ENCODE assay signal across 9 mouse cellular contexts in genomic region chr19:33366661-33367060, GRCm38 (mm10). TPM values are rescaled to one million over a fixed set of nuclear protein-coding genes. Genes with fewer than 3 reads are reported as not detected.
DNase-seq lines count a peak whose midpoint lies in the region; ATAC-seq lines count a peak whose summit lies in the region.
"Had no signal": no experiment of that assay in that cellular context is flagged by ENCODE, and none has a peak within 500 bp of the region (broad histone marks: within the 10 kb centered on the region; RNA-seq: fewer than 3 reads in every experiment).

No protein-coding gene starts in this region.

- no peak overlapping the region for H3K9ac ChIP-seq in forebrain, embryonic 16.5 days (replicated peaks; ENCODE audit: low read depth, low read length)
- no peak overlapping the region for H3K9ac ChIP-seq in midbrain, embryonic 12.5 days (replicated peaks)

- no peaks in the 10 kb centered on the region for H3K9me3 ChIP-seq in forebrain, embryonic 16.5 days (ENCODE audit: control insufficient read depth, low read length)
- no peaks in the 10 kb centered on the region for H3K9me3 ChIP-seq in midbrain, embryonic 12.5 days

- H3K4me3 ChIP-seq in forebrain, embryonic 16.5 days (replicated peaks; ENCODE audit: low read length): no peak overlapping the region
- no peak overlapping the region for H3K4me3 ChIP-seq in midbrain, embryonic 12.5 days
- H3K4me3 ChIP-seq: myocyte had no signal

- no peak overlapping the region for H3K27ac ChIP-seq in forebrain, embryonic 16.5 days (ENCODE audit: low read length)
- H3K27ac ChIP-seq in midbrain, embryonic 12.5 days (replicated peaks): no peak overlapping the region

- no peak overlapping the region for H3K4me2 ChIP-seq in forebrain, embryonic 16.5 days (ENCODE audit: low read length)
- H3K4me2 ChIP-seq in midbrain, embryonic 12.5 days (replicated peaks): no peak overlapping the region

- DNase-seq in heart, adult 11 months: peak; percentile 55
- DNase-seq in heart, postnatal 25 days (ENCODE audit: low spot score): no peak
- DNase-seq in cerebellum, adult 11-12 months: peak; percentile 34
- peak; percentile 42 for DNase-seq in hindlimb bud, embryonic 11.5 days (ENCODE audit: extremely low spot score, low read depth, low spot score)
- peak; percentile 72 to 84 for DNase-seq in left cerebral cortex, adult 18-20 months (ENCODE audit: low spot score in 2 of 2)
- peak; percentile 39 for DNase-seq in skeletal muscle tissue, adult 2 months (ENCODE audit: low read depth, low spot score)

- no peaks in the 10 kb centered on the region for H3K4me1 ChIP-seq in forebrain, embryonic 16.5 days (replicated peaks; ENCODE audit: control insufficient read depth, insufficient read depth, low read length)
- H3K4me1 ChIP-seq in midbrain, embryonic 12.5 days: no peaks in the 10 kb centered on the region

- H3K27me3 ChIP-seq in forebrain, embryonic 16.5 days (replicated peaks; ENCODE audit: control insufficient read depth, insufficient read depth, low read length): no peaks in the 10 kb centered on the region
- no peaks in the 10 kb centered on the region for H3K27me3 ChIP-seq in midbrain, embryonic 12.5 days

- no peaks in the 10 kb centered on the region for H3K36me3 ChIP-seq in forebrain, embryonic 16.5 days (ENCODE audit: control insufficient read depth, insufficient read depth)
- H3K36me3 ChIP-seq in midbrain, embryonic 12.5 days: no peaks in the 10 kb centered on the region

- ATAC-seq in forebrain, embryonic 16.5 days: peak; percentile 93
- ATAC-seq in midbrain, embryonic 12.5 days (ENCODE audit: low FRiP score, low read depth): peak; percentile 89

- WGBS in forebrain, embryonic 16.5 days: 6% methylated on average over 3 of the region's 3 CpGs
- WGBS in midbrain, embryonic 12.5 days: 19% methylated on average over 3 of the region's 3 CpGs

- intact Hi-C loops in heart, postnatal 25 days (cut with DNase I): loop anchor here (2.0 to 5.0 kb wide), 2 partner anchors 139 to 652 kb away; no protein-coding TSS in a partner anchor

RNA-seq across cellular contexts. Expression of gene Rnls, which starts 25.4 kb away (rescaled TPM):
- 10 to 100 TPM; 15.3 to 18.0 TPM for total RNA-seq in heart, postnatal 25 days (2021)
- 7.0 and 9.1 TPM in 2 replicates for polyA plus RNA-seq in forebrain, embryonic 16.5 days (2015; fragmentation: Nextera tagmentation; extraction: Ambion mirVana)
- total RNA-seq in left cerebral cortex, adult 18-20 months (2021): 1 to 10 TPM; 1.1 to 1.9 TPM
- polyA plus RNA-seq in midbrain, embryonic 12.5 days (2016; fragmentation: Nextera tagmentation; extraction: Ambion mirVana): 7.7 and 8.2 TPM in 2 replicates

Comparison
In these comparisons a context has a peak if more than half of its experiments do, and no peak if none do; other contexts are left out.
1. RNA of gene Rnls, which starts 25.4 kb away (total RNA-seq): 15.3 to 18.0 TPM in heart, postnatal 25 days; 1.1 to 1.9 TPM in left cerebral cortex, adult 18-20 months; every median in the first group is over 4 times any median in the second.